Mouse (Mus musculus) heart, embryonic 10.5 days (tissue): ENCODE measurements around the gene Htr1d. TPM values are rescaled to one million over a fixed set of nuclear protein-coding genes. Genes with fewer than 3 reads are reported as not detected.
A peak's percentile ranks its signal among the peaks of the same experiment; 100 is the strongest.

Source experiments
- DNase-seq: peaks from one replicate; pipeline ENCODE4 v3.0.0-alpha.2; 2017; ENCODE audit warnings: low spot score
- H3K27ac ChIP-seq: fragments of 300-500 bp; sonication (generic); 2 replicates; pipeline ENCODE4 v1.5.1; 2016; ENCODE audit warnings: mild to moderate bottlenecking
- H3K27me3 ChIP-seq: fragments of 300-500 bp; sonication (generic); 2 replicates; pipeline ENCODE4 v1.6.1; 2016; ENCODE audit warnings: mild to moderate bottlenecking; ENCODE audit not compliant: poor library complexity, insufficient read depth, severe bottlenecking
- H3K36me3 ChIP-seq: fragments of 300-500 bp; sonication (generic); 2 replicates; pipeline ENCODE4 v1.6.1; 2016; ENCODE audit warnings: mild to moderate bottlenecking, moderate library complexity
- H3K4me1 ChIP-seq: fragments of 300-500 bp; sonication (generic); 2 replicates; pipeline ENCODE4 v1.6.1; 2016; ENCODE audit warnings: mild to moderate bottlenecking
- H3K4me3 ChIP-seq: fragments of 300-500 bp; sonication (generic); 2 replicates; pipeline ENCODE4 v1.5.1; 2016; ENCODE audit warnings: mild to moderate bottlenecking, moderate library complexity
- H3K9me3 ChIP-seq: fragments of 300-500 bp; sonication (generic); 2 replicates; pipeline ENCODE4 v1.6.1; 2016; ENCODE audit warnings: mild to moderate bottlenecking, moderate library complexity
- WGBS: fragments of 180-500 bp; shearing (Covaris S2); methylation state at CpG from one replicate; pipeline ENCODE4 v1.1.7; 2016; 5-methylcytosine and 5-hydroxymethylcytosine counted together
- polyA plus RNA-seq: library from polyadenylated mRNA; unstranded; fragments of >200 nt; fragmentation: Nextera tagmentation; extraction: Ambion mirVana; gene quantifications from 2 replicates; pipeline ENCODE4 v1.2.1, GENCODE M21; 2016

Gene Htr1d
- polyA plus RNA-seq, 1 experiment from 2014 or later = 0.19 TPM

- Histone ChIP-seq H3K27me3 (peaks cover 10% of the 10 kb centered on the region; the same call in 1 of the 2 replicates), H3K4me1 (peaks cover 22% of the 10 kb centered on the region), H3K27ac (no peak overlapping the region), H3K36me3 (no peaks in the 10 kb centered on the region), H3K9me3 (no peaks in the 10 kb centered on the region), H3K4me3 (no peak overlapping the region)
- 76% methylated on average over 7 of the region's 7 CpGs for WGBS
- DNase-seq = no peak
These were observed 35.0 kb downstream of the Htr1d start for GRCm38 (mm10) chr4:136458276-136458675.

DNA sequence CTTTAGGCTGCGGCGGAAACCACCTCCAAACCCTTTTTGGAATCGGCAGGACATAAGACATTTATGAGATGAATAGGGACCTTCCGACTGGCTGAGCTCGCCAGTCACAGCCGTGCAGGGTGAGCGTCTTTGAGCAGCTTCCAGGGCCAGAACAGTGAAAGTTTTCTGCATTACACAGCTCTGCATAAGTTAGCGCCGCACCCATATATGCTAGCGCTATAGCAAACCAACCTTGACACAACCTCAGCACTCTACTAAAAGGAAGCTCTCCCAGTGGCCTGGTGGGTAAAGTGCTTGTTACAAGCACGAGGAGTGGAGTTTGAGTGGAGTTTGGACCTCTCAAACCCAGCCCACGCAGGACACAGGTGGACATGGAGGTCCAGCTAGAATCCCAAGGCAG is 35.9 kb downstream of the Htr1d start:
- no peak overlapping the region for H3K27ac ChIP-seq
- peaks cover 27% of the 10 kb centered on the region for H3K4me1 ChIP-seq
- H3K4me3 ChIP-seq = no peak overlapping the region
- H3K36me3 ChIP-seq = no peaks in the 10 kb centered on the region
- no peaks in the 10 kb centered on the region for H3K9me3 ChIP-seq
- H3K27me3 ChIP-seq = peaks cover 19% of the 10 kb centered on the region; the same call in 1 of the 2 replicates
- DNase-seq = no peak
- WGBS = 85% methylated on average over 12 of the region's 12 CpGs

- Histone ChIP-seq H3K4me1 (peaks cover 26% of the 10 kb centered on the region), H3K4me3 (no peak overlapping the region), H3K36me3 (no peaks in the 10 kb centered on the region), H3K27ac (no peak overlapping the region), H3K9me3 (no peaks in the 10 kb centered on the region), H3K27me3 (peaks cover 30% of the 10 kb centered on the region)
- no peak for DNase-seq
- 35% methylated on average over 4 of the region's 4 CpGs for WGBS
These were observed 37.9 kb downstream of the Htr1d start for GRCm38 (mm10) chr4:136461206-136461605.

- peaks cover 29% of the 10 kb centered on the region for H3K4me1 ChIP-seq
- no peaks in the 10 kb centered on the region for H3K9me3 ChIP-seq
- DNase-seq = no peak
- WGBS = 13% methylated on average over 6 of the region's 6 CpGs
- H3K36me3 ChIP-seq = no peaks in the 10 kb centered on the region
- peaks cover 30% of the 10 kb centered on the region for H3K27me3 ChIP-seq
- peak overlapping the region; percentile 86 for H3K4me3 ChIP-seq
- peak overlapping the region; percentile 93 for H3K27ac ChIP-seq
These were observed 38.4 kb downstream of the Htr1d start for GRCm38 (mm10) chr4:136461761-136462085.

- H3K27me3 ChIP-seq = peaks cover 30% of the 10 kb centered on the region
- no peaks in the 10 kb centered on the region for H3K9me3 ChIP-seq
- DNase-seq = peak; percentile 85
- peak within 1 kb of the TSS; percentile 86 for H3K4me3 ChIP-seq
- peak within 1 kb of the TSS; percentile 93 for H3K27ac ChIP-seq
- no peaks in the 10 kb centered on the region for H3K36me3 ChIP-seq
- WGBS = under 1% methylated on average over 63 of the region's 64 CpGs
- H3K4me1 ChIP-seq = peaks cover 29% of the 10 kb centered on the region
These were observed 38.9 kb downstream of the Htr1d start, which contains the start of gene 6030445D17Rik for GRCm38 (mm10) chr4:136462086-136462838. 6030445D17Rik (plus strand) TSS chr4:136462250.

GRCm38 (mm10) chr4:136462839-136463178 is 39.5 kb downstream of the Htr1d start:
- Histone ChIP-seq H3K36me3 (no peaks in the 10 kb centered on the region), H3K9me3 (no peaks in the 10 kb centered on the region), H3K27me3 (peaks cover 30% of the 10 kb centered on the region), H3K27ac (peak overlapping the region; percentile 93), H3K4me1 (peaks cover 29% of the 10 kb centered on the region), H3K4me3 (peak overlapping the region; percentile 86)
- 3% methylated on average over 8 of the region's 8 CpGs for WGBS
- DNase-seq = no peak

GRCm38 (mm10) chr4:136463436-136463835 is 40.1 kb downstream of the Htr1d start:
- Histone ChIP-seq H3K27me3 (peaks cover 30% of the 10 kb centered on the region), H3K4me3 (peak overlapping the region; percentile 86), H3K36me3 (no peaks in the 10 kb centered on the region), H3K4me1 (peaks cover 29% of the 10 kb centered on the region), H3K9me3 (no peaks in the 10 kb centered on the region), H3K27ac (0 out of 2 replicates have a peak overlapping the region, but pooled peaks have one; percentile 93)
- WGBS = 20% methylated on average over 9 of the region's 9 CpGs
- no peak for DNase-seq

DNA sequence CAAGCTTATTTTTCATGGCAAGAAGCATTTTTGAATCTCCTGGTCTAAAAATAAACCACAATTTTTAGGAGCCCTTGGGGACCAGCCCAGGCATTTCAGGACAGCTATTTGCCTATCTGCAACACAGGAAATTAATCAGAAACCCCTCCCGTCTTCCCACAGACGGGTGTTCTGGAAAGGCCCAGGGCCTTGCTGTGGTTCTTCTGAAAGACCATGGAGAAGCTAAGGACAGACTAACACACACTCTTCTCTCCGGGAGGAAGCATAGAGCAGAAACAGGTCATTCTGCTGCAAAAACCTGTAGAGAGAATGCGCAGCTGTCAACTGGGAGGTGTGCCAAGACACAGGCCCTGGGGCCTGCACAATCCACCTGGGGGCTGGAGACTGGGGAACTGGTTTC is 42.9 kb downstream of the Htr1d start:
- WGBS = 62% methylated on average over 4 of the region's 4 CpGs
- Histone ChIP-seq H3K36me3 (no peaks in the 10 kb centered on the region), H3K4me3 (no peak overlapping the region), H3K9me3 (no peaks in the 10 kb centered on the region), H3K4me1 (peaks cover 43% of the 10 kb centered on the region), H3K27ac (0 out of 2 replicates have a peak overlapping the region, but pooled peaks have one; percentile 17), H3K27me3 (peaks cover 27% of the 10 kb centered on the region)
- no peak for DNase-seq

GRCm38 (mm10) chr4:136468553-136469327 is 45.4 kb downstream of the Htr1d start:
- peak overlapping the region; percentile 98; the same call in 1 of the 2 replicates for H3K27ac ChIP-seq

DNA sequence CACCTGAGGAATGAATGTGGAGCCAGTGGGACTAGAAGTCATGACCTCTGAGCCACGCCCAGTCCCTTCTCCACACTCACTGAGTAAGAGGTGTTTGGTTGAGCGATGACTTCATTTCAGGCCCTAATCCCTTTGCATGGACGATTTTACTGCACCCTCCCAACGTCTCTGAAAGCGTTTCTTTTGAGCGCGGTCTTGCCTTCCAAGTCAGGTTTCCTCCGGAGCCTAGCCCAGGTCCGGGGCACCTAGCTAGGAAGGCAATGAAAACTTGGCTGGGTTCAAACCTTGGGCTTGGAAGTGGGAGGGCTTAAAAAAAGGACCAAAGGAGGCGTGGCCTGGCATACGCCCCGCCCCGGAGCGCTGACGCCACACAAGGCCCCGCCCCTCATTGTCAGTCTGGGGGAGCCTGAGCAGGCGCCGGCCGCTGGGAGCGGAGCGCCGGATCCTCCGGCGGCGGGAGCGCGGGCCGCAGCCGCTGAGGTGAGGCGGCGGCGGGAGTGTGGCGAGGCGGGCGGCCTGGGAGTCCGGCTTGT is 46.1 kb downstream of the Htr1d start, which contains the start of gene Luzp1:
Gene Luzp1 (plus strand): TSS at position 391 of the 533 bp plus-strand sequence.
- no peaks in the 10 kb centered on the region for H3K36me3 ChIP-seq
- H3K4me3 ChIP-seq = peak within 1 kb of the TSS; percentile 98
- peak within 1 kb of the TSS; percentile 98 for H3K27ac ChIP-seq
- peaks cover 9% of the 10 kb centered on the region for H3K27me3 ChIP-seq
- DNase-seq = peak; percentile 95
- 2% methylated on average over 36 of the region's 36 CpGs for WGBS
- peaks cover 44% of the 10 kb centered on the region for H3K4me1 ChIP-seq
- H3K9me3 ChIP-seq = no peaks in the 10 kb centered on the region

More at GRCm38 (mm10) chr4:136468553-136469327, 45.4 kb downstream of the Htr1d start:
- Histone ChIP-seq H3K36me3 (no peaks in the 10 kb centered on the region), H3K4me1 (peaks cover 40% of the 10 kb centered on the region), H3K9me3 (no peaks in the 10 kb centered on the region), H3K4me3 (peak overlapping the region; percentile 98; the same call in 1 of the 2 replicates), H3K27me3 (peaks cover 16% of the 10 kb centered on the region)
- WGBS = 72% methylated on average over 14 of the region's 14 CpGs
- no peak for DNase-seq

- H3K9me3 ChIP-seq = no peaks in the 10 kb centered on the region
- peaks cover 44% of the 10 kb centered on the region for H3K4me1 ChIP-seq
- DNase-seq = peak; percentile 87
- peak overlapping the region; percentile 98 for H3K27ac ChIP-seq
- no peaks in the 10 kb centered on the region for H3K36me3 ChIP-seq
- WGBS = under 1% methylated on average over 46 of the region's 55 CpGs
- H3K4me3 ChIP-seq = peak overlapping the region; percentile 98
- peaks cover 4% of the 10 kb centered on the region for H3K27me3 ChIP-seq
These were observed 46.6 kb downstream of the Htr1d start for GRCm38 (mm10) chr4:136469941-136470346.

- Histone ChIP-seq H3K4me3 (peak overlapping the region; percentile 98), H3K36me3 (no peaks in the 10 kb centered on the region), H3K27ac (peak overlapping the region; percentile 98), H3K4me1 (peaks cover 41% of the 10 kb centered on the region), H3K9me3 (no peaks in the 10 kb centered on the region), H3K27me3 (no peaks in the 10 kb centered on the region)
- peak; percentile 81 for DNase-seq
- WGBS = under 1% methylated on average over 58 of the region's 58 CpGs
These were observed 47.2 kb downstream of the Htr1d start for GRCm38 (mm10) chr4:136470347-136471071.
